Mouse (Mus musculus) ES-Bruce4 (cell line): ENCODE results near the gene Odf4.

Experiments
- CTCF ChIP-seq: IDR thresholded peaks from one replicate; pipeline ENCODE4 v1.8.1; 2011; ENCODE audit warnings: low read depth, low read length
- EP300 ChIP-seq: IDR thresholded peaks from 2 replicates; pipeline ENCODE4 v1.6.1; 2011; ENCODE audit warnings: low read depth, low read length; ENCODE audit not compliant: insufficient read depth

DNA sequence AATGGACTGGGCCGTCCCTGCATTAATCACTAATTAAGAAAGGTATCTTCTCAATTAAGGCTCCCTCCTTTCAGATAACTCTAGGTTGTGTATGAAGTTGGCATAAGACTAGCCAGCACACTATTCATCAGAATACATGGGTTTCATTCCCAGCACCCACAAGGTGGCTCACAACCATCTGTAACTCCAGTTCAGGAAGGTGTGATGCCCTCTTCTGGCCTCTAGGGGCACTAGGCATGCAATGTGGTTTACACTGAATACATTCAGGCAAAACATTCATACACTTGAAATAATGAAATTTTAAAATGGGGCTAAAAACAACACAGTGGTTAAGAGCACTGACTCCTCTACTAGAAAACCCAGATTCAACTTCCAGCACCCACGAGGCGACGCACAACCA, 29.8 kb downstream of the Odf4 start:
- TF ChIP-seq CTCF (peak; percentile 66), EP300 (no peak)
